Mouse (Mus musculus): ENCODE results near the gene Zdhhc14.
"Not testable (repeated sequence)": the region's sequence is repeated elsewhere in the genome, so short reads cannot be mapped to it uniquely, and the experiment has no call there.

Zdhhc14 gene

DNA sequence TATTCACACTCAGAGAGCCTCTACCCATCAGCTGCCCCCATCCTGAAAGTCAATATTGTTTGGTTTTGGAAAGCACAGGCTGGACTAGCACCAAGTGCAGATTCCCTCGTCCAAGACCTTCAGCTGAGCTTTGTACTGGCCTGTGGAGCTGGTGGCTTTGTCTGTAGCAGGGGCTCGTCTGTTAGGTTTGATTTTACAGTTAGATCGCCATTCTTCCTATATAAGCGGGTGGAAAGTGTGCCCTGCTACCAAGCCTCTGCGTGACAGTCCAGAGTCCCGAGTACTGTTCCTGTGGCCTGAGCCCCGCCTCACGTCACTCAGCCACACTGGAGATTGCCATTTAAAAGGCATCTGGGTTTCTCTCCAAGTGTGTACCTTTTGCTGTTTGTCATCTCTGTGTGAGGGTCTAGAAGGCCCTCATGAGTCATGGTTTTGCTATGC lies 113.8 kb downstream of the Zdhhc14 start:
- DNase-seq (ENCODE audit: low spot score): no peak

DNA sequence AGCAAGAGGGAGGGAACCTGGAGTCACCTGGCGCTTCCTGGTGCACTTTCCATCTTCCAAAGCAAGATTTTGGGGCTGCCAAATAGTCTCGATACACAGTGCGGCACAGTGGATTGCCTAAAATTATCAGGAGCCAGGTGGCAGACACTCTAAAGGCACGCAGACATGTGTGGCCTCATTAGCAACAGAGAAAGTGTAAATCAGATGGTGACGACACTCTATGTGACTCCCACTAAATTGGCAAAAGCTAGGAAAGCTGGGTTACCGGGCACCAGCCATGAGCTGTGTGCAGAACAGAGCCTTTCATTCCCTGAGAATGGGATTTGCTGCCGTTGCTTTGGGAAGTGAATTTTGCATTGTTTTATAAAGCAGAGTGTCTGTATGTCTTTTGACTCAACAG lies 115.0 kb downstream of the Zdhhc14 start:
- no peak for DNase-seq (ENCODE audit: low spot score)

DNA sequence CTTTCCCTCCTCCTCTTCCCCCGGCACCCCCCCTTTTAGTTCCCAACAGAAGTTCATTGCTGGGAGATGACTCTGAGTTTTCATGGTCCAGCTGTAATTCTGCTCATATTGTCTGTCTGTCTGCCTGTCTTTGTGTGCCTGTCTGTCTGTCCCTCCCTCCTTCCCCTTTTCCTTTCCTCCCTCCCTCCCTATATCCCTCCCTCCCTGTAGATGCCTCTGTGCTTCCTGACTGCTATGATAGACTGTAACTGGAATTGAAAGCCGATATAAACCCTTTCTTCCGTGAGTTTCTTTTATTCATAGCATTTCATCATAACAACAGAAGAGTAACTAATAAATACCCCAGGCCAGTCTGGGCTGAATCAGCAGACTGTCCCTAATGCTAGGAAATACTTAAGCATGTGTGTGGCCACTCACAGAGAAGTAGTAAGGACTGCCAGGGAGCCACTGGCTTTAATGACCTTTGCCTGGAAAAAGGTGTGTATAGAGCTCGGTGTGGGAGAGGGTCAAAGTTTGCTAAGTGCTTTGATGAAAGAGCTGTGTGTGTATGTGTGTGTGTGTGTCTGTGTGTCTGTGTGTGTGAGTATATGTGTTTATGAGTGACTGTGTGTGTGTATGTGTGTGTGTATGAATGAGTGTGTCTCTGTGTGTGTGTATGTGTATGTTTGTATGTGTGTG lies 117.7 kb downstream of the Zdhhc14 start:
- DNase-seq (ENCODE audit: low spot score): no peak

DNA sequence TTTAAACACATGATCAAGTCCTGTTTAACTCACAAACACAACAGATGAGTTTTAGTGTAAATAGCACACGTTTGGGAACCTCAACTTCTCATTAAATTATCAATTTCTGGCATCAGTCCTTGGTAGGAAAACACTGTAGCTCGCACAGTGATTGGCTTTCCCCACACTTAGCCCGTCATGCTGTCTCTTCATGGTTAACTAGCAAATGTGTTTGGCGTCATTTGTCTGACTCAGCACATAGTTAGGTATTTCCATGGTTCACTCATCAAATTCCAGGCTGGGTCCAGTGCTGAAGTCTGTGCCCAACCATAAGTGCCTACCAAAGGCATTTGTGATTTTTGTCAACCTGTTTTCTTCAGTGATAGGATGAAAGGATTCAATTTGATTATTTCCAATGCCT lies 119.9 kb downstream of the Zdhhc14 start:
- no peak for DNase-seq (ENCODE audit: low spot score)

DNA sequence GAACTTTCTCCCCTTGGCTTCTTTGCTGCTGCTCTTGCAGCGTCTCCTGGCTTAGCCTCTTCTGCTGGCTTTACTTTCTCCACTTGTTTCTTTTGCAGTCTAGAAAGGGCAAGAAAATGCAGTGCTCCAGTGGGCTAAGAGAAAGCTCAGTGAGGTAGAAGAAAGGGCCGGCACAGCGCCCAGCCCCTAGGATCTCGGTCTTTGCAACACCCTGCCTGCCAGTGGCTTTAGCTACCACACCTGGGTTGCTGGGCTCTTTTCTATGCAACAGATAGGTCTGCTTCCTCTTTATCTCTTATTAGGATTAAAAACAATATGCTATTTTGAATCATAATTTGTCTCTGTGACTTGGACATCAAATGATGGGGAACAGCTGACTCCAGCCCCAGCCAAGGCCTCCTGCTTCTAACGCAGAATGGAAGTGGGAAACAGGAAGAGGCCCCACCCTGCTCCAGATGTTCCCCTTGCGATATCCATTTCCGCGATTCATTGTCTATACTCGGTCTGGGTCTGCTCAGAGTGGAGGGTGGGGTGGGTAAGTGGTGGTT lies 122.5 kb downstream of the Zdhhc14 start:
- peak; percentile 49 for DNase-seq (ENCODE audit: low spot score)

DNA sequence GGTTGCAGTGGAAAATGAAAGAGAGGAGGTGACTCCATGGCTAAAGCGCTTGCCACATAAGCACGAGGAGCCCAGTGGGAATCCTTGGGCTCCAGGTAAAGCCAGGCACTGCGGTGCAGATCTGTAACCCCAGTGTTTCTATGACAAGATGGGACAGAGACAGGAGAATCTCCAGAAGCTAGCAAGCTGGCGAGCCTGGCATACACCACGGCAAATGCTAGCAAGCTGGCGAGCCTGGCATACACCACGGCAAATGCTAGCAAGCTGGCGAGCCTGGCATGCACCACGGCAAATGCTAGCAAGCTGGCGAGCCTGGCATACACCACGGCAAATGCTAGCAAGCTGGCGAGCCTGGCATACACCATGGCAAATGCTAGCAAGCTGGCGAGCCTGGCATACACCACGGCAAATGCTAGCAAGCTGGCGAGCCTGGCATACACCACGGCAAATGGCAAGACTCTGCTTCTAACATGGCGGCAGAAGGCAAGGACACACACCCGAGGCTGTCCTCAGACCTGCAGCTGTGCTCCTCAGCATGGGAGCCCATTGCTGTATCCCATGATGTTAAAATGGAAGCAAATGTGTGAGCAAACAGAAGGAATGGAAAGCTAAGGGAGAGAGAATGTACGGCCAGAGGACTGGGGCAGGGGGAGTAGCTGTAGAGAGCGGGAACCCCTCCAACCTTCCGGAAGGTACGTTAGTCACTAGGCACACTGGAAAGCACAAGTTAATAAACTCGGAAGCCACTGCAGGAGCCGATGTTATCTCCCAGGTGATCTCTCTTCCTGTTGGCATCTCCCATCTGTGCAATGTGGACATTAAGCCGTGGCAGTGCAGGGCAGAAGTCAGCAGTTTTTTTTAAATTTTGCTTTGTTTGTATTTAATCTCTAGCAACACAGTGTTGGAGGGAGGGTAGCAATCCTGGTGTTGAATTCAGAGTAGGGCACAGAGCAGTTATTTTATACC lies 129.6 kb downstream of the Zdhhc14 start:
- DNase-seq (ENCODE audit: low spot score): peak; percentile 66

DNA sequence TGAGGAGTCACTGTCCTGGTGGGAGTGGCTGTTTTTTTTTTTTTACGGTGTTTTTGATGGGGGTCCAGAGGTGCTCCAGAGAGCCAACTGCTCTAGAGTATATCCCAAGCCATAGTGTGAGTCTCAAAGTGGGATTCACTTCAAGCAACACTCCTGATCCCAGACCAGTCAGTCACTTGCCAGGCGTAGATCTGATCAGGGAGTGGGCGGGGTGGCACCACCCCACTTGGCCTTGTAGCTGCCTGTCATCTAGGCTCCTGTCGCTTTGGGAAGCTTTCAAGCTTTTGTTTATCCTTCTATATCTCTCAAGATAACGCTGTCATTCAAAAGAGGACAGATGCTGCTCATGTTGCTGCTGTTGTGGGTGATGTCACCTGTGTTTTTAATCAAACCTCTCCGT lies 130.4 kb downstream of the Zdhhc14 start:
- DNase-seq (ENCODE audit: low spot score): peak; percentile 57

DNA sequence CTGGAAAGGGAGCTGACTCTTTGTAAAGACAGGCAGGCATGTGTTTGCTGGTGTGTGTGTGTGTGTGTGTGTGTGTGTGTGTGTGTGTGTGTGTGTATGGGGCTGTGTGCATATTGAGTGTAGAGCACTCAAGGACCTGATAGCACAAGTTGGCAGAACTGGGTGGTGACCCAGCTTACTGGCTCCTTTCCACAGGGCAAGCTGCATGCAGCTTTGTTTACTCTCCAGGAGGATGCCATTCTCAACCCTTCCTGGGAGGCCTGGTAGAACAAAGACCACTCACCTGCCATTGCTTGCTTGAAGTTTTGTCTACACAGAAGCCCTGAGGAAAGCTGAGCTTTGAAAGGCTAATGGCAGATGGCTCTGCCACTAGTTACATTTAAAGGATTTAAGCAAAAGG lies 130.8 kb downstream of the Zdhhc14 start:
- peak; percentile 58 for DNase-seq (ENCODE audit: low spot score)

DNA sequence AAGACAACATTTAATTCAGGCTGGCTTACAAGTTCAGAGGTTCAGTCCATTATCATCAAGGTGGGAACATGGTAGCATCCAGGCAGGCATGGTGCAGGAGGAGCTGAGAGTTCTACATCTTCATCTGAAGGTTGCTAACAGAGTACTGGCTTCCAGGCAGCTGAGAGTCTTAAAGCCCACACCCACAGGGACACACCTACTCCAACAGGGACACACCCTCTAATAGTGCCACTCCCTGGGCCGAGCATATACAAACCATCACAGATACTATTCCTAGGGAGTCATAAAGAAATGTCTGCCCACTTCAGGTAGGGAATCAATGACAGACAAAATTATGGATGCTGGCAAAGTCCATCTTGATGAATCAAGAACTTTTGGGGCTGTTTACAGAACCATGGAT lies 132.5 kb downstream of the Zdhhc14 start:
- not testable (repeated sequence) for DNase-seq (ENCODE audit: low spot score)

DNA sequence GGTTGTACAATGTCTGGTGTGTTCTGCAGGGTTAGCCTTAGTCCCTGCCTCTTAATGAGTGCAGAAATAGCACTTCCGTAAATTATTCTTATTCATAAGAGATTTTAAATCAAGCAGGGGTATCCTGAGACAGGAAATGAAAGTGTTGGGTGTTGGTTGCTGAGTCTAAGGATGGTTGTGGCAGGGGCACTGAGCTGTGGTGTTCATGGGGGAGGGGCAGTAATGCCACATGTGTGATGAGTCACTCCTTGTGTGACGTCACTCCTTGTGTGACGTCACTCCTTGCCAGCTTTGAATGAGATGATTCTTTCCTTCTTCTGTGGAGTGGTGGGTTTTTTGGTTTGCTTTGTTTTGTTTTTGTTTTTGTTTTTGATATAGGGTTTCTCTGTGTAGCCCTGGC lies 134.0 kb downstream of the Zdhhc14 start:
- no peak for DNase-seq (ENCODE audit: low spot score)

DNA sequence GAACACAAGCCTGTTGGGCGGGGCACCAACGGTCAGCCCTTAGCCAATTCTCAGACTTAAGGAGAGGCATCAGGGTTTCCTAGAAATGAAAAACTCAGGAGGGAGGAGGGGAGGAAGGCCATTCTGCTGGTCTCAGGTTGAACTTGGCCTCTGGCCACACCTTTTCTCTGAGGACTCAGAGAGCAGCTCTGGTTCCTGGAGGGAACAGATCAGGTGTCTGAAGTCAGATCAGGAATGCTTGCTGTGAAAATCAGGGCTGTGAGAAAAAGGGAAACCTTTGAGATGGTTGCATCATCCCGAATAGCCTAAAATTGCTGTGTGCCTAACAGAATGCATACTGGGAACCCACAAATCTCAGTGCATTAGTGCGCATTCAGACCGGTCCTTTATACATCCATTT lies 135.3 kb downstream of the Zdhhc14 start:
- no peak for DNase-seq (ENCODE audit: low spot score)

DNA sequence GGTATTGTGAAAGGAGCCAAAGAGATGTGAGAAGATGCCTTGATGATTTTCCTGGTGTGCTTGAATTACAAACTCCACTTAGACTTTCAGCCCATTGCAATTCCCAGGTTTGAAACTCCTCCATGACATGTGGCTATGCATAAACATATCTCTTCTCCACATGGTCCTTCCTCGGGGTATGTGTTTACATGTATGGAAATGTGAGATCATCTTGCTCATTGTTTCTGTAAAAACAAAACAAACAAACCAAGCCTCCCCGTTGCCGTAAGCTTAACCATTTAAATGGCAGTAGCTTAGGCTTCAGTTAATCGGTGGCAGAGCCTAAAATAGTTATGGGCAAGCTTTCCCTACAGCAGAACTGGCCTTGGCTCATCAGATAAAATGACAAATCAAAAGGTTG lies 137.3 kb downstream of the Zdhhc14 start:
- DNase-seq (ENCODE audit: low spot score): no peak

DNA sequence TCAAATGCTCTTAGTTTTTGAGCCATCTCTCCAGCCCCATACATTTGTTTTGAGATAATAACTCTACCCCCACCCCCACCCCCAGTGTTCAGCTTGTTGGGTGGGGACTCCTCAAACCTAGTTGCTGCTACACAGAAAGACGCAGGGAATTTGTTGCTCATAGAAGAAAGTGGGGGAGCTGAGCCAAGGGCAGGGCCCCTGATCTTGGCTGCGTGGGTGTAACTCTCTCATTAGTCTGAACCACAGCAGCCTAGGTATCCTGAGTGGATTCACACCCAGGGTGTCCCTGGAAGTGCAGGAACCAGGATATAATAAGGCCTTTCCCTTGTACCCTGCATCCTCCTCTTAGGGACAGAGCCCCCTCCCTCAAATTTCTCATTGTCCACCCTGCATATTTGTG lies 142.9 kb downstream of the Zdhhc14 start:
- peak; percentile 24 for DNase-seq (ENCODE audit: low spot score)

DNA sequence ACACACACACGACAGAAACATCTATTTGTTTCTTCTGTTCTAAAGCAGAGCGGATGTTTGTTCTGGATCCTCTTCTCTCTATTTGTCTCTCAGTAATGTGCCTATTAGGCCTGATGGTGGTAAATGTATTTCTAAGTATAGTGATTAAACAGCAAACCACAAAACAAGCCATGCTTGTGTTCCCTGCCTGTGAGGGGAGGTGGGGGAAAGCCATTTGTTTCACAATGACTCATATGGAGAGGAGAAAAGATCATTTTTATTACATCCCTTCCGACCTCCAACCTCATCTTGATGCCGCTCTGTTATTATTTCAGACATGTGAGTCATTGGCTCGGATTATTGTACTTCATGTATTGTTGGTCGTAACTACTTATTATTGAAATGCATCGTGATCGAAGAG lies 149.1 kb downstream of the Zdhhc14 start:
- no peak for DNase-seq (ENCODE audit: low spot score)

DNA sequence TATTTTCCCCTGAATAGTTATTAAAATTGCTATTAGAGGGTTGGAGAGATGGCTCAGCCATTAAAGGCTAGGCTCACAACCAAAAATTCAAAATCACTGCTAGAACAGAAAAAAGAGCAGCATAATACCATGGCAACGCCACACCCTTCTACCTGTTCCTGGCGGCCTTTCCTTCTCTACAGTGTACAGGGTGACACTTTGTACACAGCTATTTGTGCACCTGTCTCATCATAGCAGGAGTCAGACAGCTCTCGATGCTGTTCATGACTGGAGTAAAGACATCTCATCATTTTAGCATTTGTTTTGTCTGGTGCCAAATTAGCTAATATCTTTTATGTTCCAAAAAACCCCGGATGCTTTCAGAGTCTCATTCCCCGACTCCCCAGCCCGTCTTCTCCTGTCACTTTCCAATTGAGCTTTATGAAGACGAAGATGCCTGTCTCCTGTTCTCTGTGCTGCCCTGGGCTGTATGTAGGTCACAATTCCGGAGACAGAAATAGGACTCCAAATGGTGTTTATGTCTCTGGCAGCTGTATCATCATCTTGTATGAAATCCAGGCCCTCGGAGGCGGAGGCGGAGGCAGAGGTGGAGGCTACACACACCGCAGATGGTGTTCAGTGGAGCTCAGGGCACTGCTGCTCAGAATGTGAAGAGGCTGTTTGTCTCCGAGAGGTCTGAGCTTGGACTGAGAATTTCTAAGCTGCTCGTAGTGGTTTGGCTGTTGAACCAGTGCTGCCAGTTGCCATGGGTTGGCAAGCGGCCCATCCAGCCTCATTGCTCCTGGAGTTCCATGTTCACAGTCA lies 150.8 kb downstream of the Zdhhc14 start:
- no peak for DNase-seq (ENCODE audit: low spot score)

DNA sequence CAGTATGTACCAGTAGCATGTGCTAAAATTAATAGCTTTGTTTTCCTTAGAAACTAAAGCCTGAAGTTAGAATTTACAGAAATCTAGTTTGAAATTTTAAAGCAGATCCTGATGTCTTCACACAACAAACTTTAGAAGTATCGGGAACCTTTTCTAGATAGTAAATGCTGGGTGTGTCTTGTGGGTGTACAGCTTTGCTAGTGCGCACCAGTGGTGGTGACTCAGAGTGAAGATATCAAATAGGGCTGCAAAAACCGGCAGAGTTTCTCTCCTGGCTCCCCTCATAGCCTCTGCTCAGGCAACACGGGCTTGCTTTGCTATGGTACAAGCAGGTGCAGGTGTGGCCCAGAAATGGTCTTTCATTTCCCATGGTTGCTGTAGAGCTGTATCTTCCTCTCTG lies 157.8 kb downstream of the Zdhhc14 start:
- no peak for DNase-seq (ENCODE audit: low spot score)

DNA sequence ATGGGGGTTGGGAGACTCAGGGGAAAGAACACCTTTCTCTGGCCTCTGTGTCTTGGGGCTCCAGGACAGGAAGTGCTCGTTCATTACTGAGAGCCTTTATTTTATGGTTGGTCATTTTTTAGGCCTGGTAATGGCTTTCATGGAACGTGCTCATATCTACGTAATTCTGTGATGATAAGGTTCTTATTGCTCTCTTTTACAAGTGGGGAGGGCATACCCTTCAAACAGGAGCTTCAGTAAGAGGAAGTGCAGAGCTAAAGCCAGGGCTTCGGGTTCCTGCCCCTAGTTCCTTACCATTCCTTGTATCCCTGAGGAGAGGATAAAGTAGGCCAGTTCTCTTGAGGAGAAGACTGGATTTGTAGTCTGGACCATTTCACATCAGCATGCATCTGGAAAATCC lies 158.3 kb downstream of the Zdhhc14 start:
- DNase-seq (ENCODE audit: low spot score): no peak

DNA sequence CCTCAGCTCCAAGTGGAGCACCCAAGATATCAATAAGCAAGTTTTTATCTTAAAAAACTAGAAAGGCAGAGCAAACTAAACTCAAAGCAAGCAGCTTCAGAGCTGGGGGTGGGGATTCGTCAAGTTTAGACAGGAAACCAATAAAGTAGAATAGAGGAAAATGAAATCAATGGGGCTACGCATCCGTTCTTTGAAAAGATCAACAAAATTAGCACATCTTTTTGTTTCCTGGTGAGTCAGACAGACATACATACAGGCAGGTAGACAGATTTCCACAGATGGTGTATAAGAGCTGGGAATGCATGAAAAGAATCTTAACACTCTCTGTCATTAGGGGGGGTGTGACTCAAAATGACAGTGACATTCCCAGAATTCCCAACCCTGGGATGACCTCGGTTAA lies 159.2 kb downstream of the Zdhhc14 start:
- DNase-seq (ENCODE audit: low spot score): no peak

DNA sequence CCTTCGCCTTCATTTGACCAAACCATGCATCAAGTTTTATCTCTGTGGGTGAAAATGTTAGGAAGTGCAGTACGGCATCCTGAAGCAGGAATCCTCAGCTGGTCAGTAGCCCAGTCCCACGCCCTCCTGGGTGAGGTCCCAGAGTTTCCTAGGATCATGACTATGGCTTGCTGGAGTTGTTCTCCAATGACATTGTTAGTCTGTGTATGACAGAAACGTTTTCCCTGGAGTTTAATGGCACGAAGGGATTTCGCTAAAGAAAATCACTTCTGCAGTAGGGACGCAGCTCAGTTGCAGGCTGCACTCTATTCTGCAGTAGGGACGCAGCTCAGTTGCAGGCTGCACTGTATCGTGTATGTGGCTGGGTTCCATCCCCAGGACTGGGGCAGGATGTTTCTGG lies 161.6 kb downstream of the Zdhhc14 start:
- peak; percentile 28 for DNase-seq (ENCODE audit: low spot score)

DNA sequence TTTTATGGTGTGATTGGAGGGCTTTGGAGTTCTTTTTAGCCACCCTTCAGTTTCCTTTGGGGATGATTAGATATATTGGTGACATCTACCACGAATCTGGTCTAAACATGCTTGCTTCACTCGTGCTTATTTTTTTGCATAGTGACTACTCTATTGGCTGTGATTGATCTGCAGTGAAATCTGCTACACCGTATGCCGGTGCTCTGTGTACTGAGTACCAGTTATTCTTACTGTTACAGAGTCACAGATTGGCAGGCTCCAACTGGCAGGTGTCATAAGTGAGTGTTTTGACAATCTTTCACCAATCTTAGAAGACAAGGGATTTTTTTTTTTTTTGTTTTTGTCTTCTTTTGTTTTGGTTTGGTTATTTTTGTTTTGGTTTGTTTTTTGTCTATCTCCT lies 163.2 kb downstream of the Zdhhc14 start:
- no peak for DNase-seq (ENCODE audit: low spot score)

DNA sequence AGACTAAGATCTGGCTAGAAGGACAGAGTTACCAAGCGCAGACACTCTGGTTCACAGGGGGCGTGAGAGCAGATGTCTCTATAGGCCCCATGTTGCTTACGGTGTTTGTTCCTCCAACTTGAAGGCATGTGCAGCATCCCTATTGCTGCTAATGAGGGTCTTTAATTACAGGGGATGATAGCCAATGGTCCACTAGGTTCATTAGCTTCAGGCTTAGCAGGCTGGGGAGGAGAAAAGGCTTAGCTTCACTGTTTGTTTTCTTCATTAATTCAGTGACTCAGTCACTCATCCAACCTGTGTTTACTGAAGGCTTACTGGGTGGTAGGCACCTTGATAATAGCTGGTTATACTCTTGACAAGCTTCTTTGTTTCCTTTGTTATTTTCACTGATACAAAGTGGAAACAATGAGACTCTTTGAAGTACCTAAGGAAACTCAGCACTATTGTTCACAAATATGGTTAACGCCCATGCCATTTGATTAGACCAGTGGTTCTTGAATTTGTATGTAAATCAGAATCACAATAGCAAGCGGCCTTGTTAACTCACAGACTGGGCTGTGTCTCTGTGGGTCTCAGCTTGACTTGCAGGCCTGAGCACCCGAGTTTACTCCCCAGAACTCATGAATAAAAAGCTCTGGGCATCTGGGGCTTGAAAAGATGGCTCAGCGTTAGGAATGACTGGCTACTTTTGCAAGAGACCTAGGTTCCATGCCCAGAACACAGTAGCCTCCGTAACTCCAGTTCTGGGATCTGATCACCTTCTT lies 168.1 kb downstream of the Zdhhc14 start:
- no peak for DNase-seq (ENCODE audit: low spot score)

Measured in urinary bladder, postnatal 14 days (tissue).